Mouse (Mus musculus): ENCODE measurements around the gene Oosp3.

The Oosp3 gene

GRCm38 (mm10) chr19:11696755-11697154 is at the start of gene Oosp3:
TSS of gene Oosp3 (plus strand) at chr19:11697055.
- no peak for DNase-seq (ENCODE audit: inconsistent age in 2 of 2, low spot score in 1 of 2)

- no peak for DNase-seq (ENCODE audit: inconsistent age in 2 of 2, low spot score in 1 of 2)
Observed at GRCm38 (mm10) chr19:11649564-11649963, 47.3 kb upstream of the Oosp3 start.

- DNase-seq (ENCODE audit: inconsistent age in 2 of 2, low spot score in 1 of 2), result no peak
Observed at GRCm38 (mm10) chr19:11659142-11659541, 37.7 kb upstream of the Oosp3 start.

- DNase-seq (ENCODE audit: inconsistent age in 2 of 2, low spot score in 1 of 2), result no peak
Observed at GRCm38 (mm10) chr19:11660459-11660858, 36.4 kb upstream of the Oosp3 start, which contains the start of gene Oosp2. TSS of gene Oosp2 (minus strand) at chr19:11660559.

- DNase-seq (ENCODE audit: inconsistent age in 2 of 2, low spot score in 1 of 2), result no peak
Observed at GRCm38 (mm10) chr19:11661562-11661961, 35.3 kb upstream of the Oosp3 start.

GRCm38 (mm10) chr19:11690839-11691238 is 6.0 kb upstream of the Oosp3 start, which contains the start of gene Oosp1:
TSS of gene Oosp1 (minus strand) at chr19:11691150.
- no peak for DNase-seq (ENCODE audit: inconsistent age in 2 of 2, low spot score in 1 of 2)

- no peak for DNase-seq (ENCODE audit: inconsistent age in 2 of 2, low spot score in 1 of 2)
Observed at GRCm38 (mm10) chr19:11691454-11691853, 5.4 kb upstream of the Oosp3 start.

GRCm38 (mm10) chr19:11698342-11698741 is 1.5 kb downstream of the Oosp3 start:
- DNase-seq (ENCODE audit: inconsistent age in 2 of 2, low spot score in 1 of 2), result no peak

GRCm38 (mm10) chr19:11712451-11712850 is 15.6 kb downstream of the Oosp3 start:
- peak; percentile 62 to 86 for DNase-seq (ENCODE audit: inconsistent age in 2 of 2, low spot score in 1 of 2)

- DNase-seq (ENCODE audit: inconsistent age in 2 of 2, low spot score in 1 of 2), result no peak
Observed at GRCm38 (mm10) chr19:11720071-11720470, 23.2 kb downstream of the Oosp3 start.

- no peak for DNase-seq (ENCODE audit: inconsistent age in 2 of 2, low spot score in 1 of 2)
Observed at GRCm38 (mm10) chr19:11723870-11724269, 27.0 kb downstream of the Oosp3 start.

- DNase-seq (ENCODE audit: inconsistent age in 2 of 2, low spot score in 1 of 2), result no peak
Observed at GRCm38 (mm10) chr19:11724275-11724674, 27.4 kb downstream of the Oosp3 start.

GRCm38 (mm10) chr19:11725915-11726314 is 29.1 kb downstream of the Oosp3 start:
- no peak for DNase-seq (ENCODE audit: inconsistent age in 2 of 2, low spot score in 1 of 2)

GRCm38 (mm10) chr19:11727304-11727703 is 30.4 kb downstream of the Oosp3 start:
- DNase-seq (ENCODE audit: inconsistent age in 2 of 2, low spot score in 1 of 2), result no peak

- DNase-seq (ENCODE audit: inconsistent age in 2 of 2, low spot score in 1 of 2), result no peak
Observed at GRCm38 (mm10) chr19:11730278-11730677, 33.4 kb downstream of the Oosp3 start.

- DNase-seq (ENCODE audit: inconsistent age in 2 of 2, low spot score in 1 of 2), result no peak
Observed at GRCm38 (mm10) chr19:11736455-11736854, 39.6 kb downstream of the Oosp3 start.

- DNase-seq (ENCODE audit: inconsistent age in 2 of 2, low spot score in 1 of 2), result no peak
Observed at GRCm38 (mm10) chr19:11745680-11746079, 48.8 kb downstream of the Oosp3 start.

GRCm38 (mm10) chr19:11747298-11747697 is 50.4 kb downstream of the Oosp3 start, which contains the start of gene Gif:
TSS of gene Gif (plus strand) at chr19:11747554.
- no peak for DNase-seq (ENCODE audit: inconsistent age in 2 of 2, low spot score in 1 of 2)
